Mouse (Mus musculus) thymus, adult 2 months (tissue): ENCODE results near the gene Spata13.

ENCODE experiments used
- CTCF ChIP-seq: fragments of 200-500 bp; IDR thresholded peaks from 2 replicates; pipeline ENCODE4 v1.5.1; 2012; ENCODE audit warnings: mild to moderate bottlenecking, control low read depth, low read length, moderate library complexity, borderline replicate concordance; ENCODE audit not compliant: control insufficient read depth, poor library complexity, insufficient read depth; ENCODE audit errors: extremely low read depth
- POLR2A ChIP-seq: fragments of 200-500 bp; IDR thresholded peaks from 2 replicates; pipeline ENCODE4 v1.6.1; 2012; ENCODE audit warnings: mild to moderate bottlenecking, low read length, control low read depth, moderate library complexity; ENCODE audit not compliant: control insufficient read depth, poor library complexity, insufficient read depth; ENCODE audit errors: extremely low read depth

- TF ChIP-seq CTCF (no peak), POLR2A (no peak)
Measured at GRCm38 (mm10) chr14:60621076-60621475, 12.7 kb upstream of the Spata13 start.
